Mouse (Mus musculus) midbrain, embryonic 16.5 days (tissue): ENCODE data around the gene Col6a5. TPM values are rescaled to one million over a fixed set of nuclear protein-coding genes. Genes with fewer than 3 reads are reported as not detected.

Experiments used
- ATAC-seq: fragments of 200-750 bp; cut with Nextera tagmentation; 2 replicates; pipeline ENCODE4 v1.8.0; 2017; ENCODE audit warnings: moderate TSS enrichment
- H3K27ac ChIP-seq: fragments of 300-500 bp; sonication (generic); 2 replicates; pipeline ENCODE4 v1.5.1; 2014; ENCODE audit warnings: mild to moderate bottlenecking, low read length, mixed read lengths
- H3K27me3 ChIP-seq: fragments of 300-500 bp; sonication (generic); 2 replicates; pipeline ENCODE4 v1.6.1; 2014; ENCODE audit warnings: low read depth, low read length, mixed read lengths; ENCODE audit not compliant: control insufficient read depth, insufficient read depth
- H3K36me3 ChIP-seq: fragments of 300-500 bp; sonication (generic); 2 replicates; pipeline ENCODE4 v1.6.1; 2014; ENCODE audit warnings: mild to moderate bottlenecking, low read length, moderate library complexity, mixed read lengths; ENCODE audit not compliant: control insufficient read depth, insufficient read depth
- H3K4me1 ChIP-seq: fragments of 300-500 bp; sonication (generic); 2 replicates; pipeline ENCODE4 v1.6.1; 2014; ENCODE audit warnings: mild to moderate bottlenecking, low read length, mixed read lengths; ENCODE audit not compliant: control insufficient read depth, insufficient read depth
- H3K4me2 ChIP-seq: fragments of 300-500 bp; sonication (generic); 2 replicates; pipeline ENCODE4 v1.6.1; 2014; ENCODE audit warnings: mild to moderate bottlenecking, low read length, mixed read lengths
- H3K4me3 ChIP-seq: fragments of 300-500 bp; sonication (generic); 2 replicates; pipeline ENCODE4 v1.5.1; 2014; ENCODE audit warnings: low read depth, mild to moderate bottlenecking, low read length, moderate library complexity, mixed read lengths
- H3K9ac ChIP-seq: fragments of 300-500 bp; sonication (generic); 2 replicates; pipeline ENCODE4 v1.6.1; 2014; ENCODE audit warnings: low read depth, low read length, mixed read lengths
- H3K9me3 ChIP-seq: fragments of 300-500 bp; sonication (generic); replicated peaks from 2 replicates; pipeline ENCODE4 v1.6.1; 2014; ENCODE audit warnings: mild to moderate bottlenecking, low read length, mixed read lengths; ENCODE audit not compliant: control insufficient read depth, poor library complexity, severe bottlenecking
- WGBS: fragments of 180-500 bp; shearing (Covaris S2); extraction: QIAGEN DNeasy Blood & Tissue Kit; methylation state at CpG from one replicate; pipeline ENCODE4 v1.1.7; 2014; 5-methylcytosine and 5-hydroxymethylcytosine counted together
- polyA plus RNA-seq: library from polyadenylated mRNA; unstranded; fragments of >200 nt; fragmentation: Nextera tagmentation; extraction: Ambion mirVana; gene quantifications from 2 replicates; pipeline ENCODE4 v1.2.1, GENCODE M21; 2015

The Col6a5 gene
- polyA plus RNA-seq, result 0.29 and 0.82 TPM in 2 replicates

- no peak within 1 kb of the TSS for H3K4me2 ChIP-seq
- H3K4me3 ChIP-seq, result no peak within 1 kb of the TSS
- H3K9me3 ChIP-seq, result no peaks in the 10 kb centered on the region
- no peaks in the 10 kb centered on the region for H3K4me1 ChIP-seq
- no peak for ATAC-seq
- H3K9ac ChIP-seq, result no peak within 1 kb of the TSS
- 19% methylated on average over 13 of the region's 13 CpGs for WGBS
- H3K27me3 ChIP-seq, result no peaks in the 10 kb centered on the region
- no peaks in the 10 kb centered on the region for H3K36me3 ChIP-seq
- H3K27ac ChIP-seq, result no peak within 1 kb of the TSS
These were observed at the start of gene Col6a5 for GRCm38 (mm10) chr9:105960533-105960932. Col6a5 (minus strand) TSS chr9:105960643.

GRCm38 (mm10) chr9:105997955-105998354 lies 37.5 kb upstream of the Col6a5 start:
- Histone ChIP-seq H3K9me3 (no peaks in the 10 kb centered on the region), H3K27ac (no peak overlapping the region), H3K4me2 (no peak overlapping the region), H3K4me3 (no peak overlapping the region), H3K36me3 (no peaks in the 10 kb centered on the region), H3K27me3 (no peaks in the 10 kb centered on the region), H3K9ac (no peak overlapping the region), H3K4me1 (no peaks in the 10 kb centered on the region; the same call in 1 of the 2 replicates)
- no peak for ATAC-seq
- 48% methylated on average over 11 of the region's 11 CpGs for WGBS

- Histone ChIP-seq H3K9ac (no peak overlapping the region), H3K36me3 (no peaks in the 10 kb centered on the region), H3K9me3 (no peaks in the 10 kb centered on the region), H3K27me3 (no peaks in the 10 kb centered on the region), H3K4me2 (no peak overlapping the region), H3K27ac (no peak overlapping the region), H3K4me3 (no peak overlapping the region), H3K4me1 (no peaks in the 10 kb centered on the region)
- no peak for ATAC-seq
- WGBS, result 60% methylated on average over 6 of the region's 6 CpGs
These were observed 32.0 kb upstream of the Col6a5 start for GRCm38 (mm10) chr9:105992425-105992824.

- WGBS, result 77% methylated on average over 6 of the region's 6 CpGs
- H3K9ac ChIP-seq, result no peak overlapping the region
- no peaks in the 10 kb centered on the region for H3K36me3 ChIP-seq
- H3K27ac ChIP-seq, result no peak overlapping the region
- ATAC-seq, result no peak
- H3K4me2 ChIP-seq, result no peak overlapping the region
- no peaks in the 10 kb centered on the region for H3K27me3 ChIP-seq
- peaks cover 5% of the 10 kb centered on the region; the same call in 1 of the 2 replicates for H3K4me1 ChIP-seq
- no peak overlapping the region for H3K4me3 ChIP-seq
- H3K9me3 ChIP-seq, result no peaks in the 10 kb centered on the region
These were observed 29.7 kb upstream of the Col6a5 start for GRCm38 (mm10) chr9:105990099-105990498.

GRCm38 (mm10) chr9:105989468-105989867 lies 29.0 kb upstream of the Col6a5 start:
- H3K36me3 ChIP-seq, result no peaks in the 10 kb centered on the region
- no peaks in the 10 kb centered on the region for H3K27me3 ChIP-seq
- peaks cover 8% of the 10 kb centered on the region; the same call in 1 of the 2 replicates for H3K4me1 ChIP-seq
- WGBS, result 85% methylated on average over 6 of the region's 6 CpGs
- H3K9me3 ChIP-seq, result no peaks in the 10 kb centered on the region
- no peak overlapping the region for H3K27ac ChIP-seq
- H3K4me3 ChIP-seq, result no peak overlapping the region
- no peak overlapping the region for H3K9ac ChIP-seq
- H3K4me2 ChIP-seq, result no peak overlapping the region
- ATAC-seq, result no peak

- peaks cover 8% of the 10 kb centered on the region; the same call in 1 of the 2 replicates for H3K4me1 ChIP-seq
- 60% methylated on average over 8 of the region's 8 CpGs for WGBS
- H3K9me3 ChIP-seq, result no peaks in the 10 kb centered on the region
- ATAC-seq, result no peak
- H3K9ac ChIP-seq, result no peak overlapping the region
- no peaks in the 10 kb centered on the region for H3K27me3 ChIP-seq
- no peaks in the 10 kb centered on the region for H3K36me3 ChIP-seq
- H3K27ac ChIP-seq, result no peak overlapping the region
- H3K4me2 ChIP-seq, result no peak overlapping the region
- H3K4me3 ChIP-seq, result no peak overlapping the region
These were observed 27.7 kb upstream of the Col6a5 start for GRCm38 (mm10) chr9:105988096-105988495.

- 12% methylated on average over 10 of the region's 10 CpGs for WGBS
- ATAC-seq, result 0 out of 2 replicates have a peak, but pooled peaks have one; percentile 42
- Histone ChIP-seq H3K36me3 (no peaks in the 10 kb centered on the region), H3K9ac (peak overlapping the region; percentile 33; the same call in 1 of the 2 replicates), H3K4me3 (no peak overlapping the region), H3K9me3 (no peaks in the 10 kb centered on the region), H3K27ac (peak overlapping the region; percentile 74), H3K27me3 (no peaks in the 10 kb centered on the region), H3K4me2 (peak overlapping the region; percentile 39), H3K4me1 (peaks cover 8% of the 10 kb centered on the region; the same call in 1 of the 2 replicates)
These were observed 24.6 kb upstream of the Col6a5 start for GRCm38 (mm10) chr9:105984931-105985519.

GRCm38 (mm10) chr9:105978479-105978878 lies 18.0 kb upstream of the Col6a5 start:
- no peak overlapping the region for H3K4me2 ChIP-seq
- no peak for ATAC-seq
- H3K4me1 ChIP-seq, result no peaks in the 10 kb centered on the region
- no peak overlapping the region for H3K9ac ChIP-seq
- no peak overlapping the region for H3K27ac ChIP-seq
- WGBS, result 94% methylated on average over 8 of the region's 8 CpGs
- no peak overlapping the region for H3K4me3 ChIP-seq
- no peaks in the 10 kb centered on the region for H3K9me3 ChIP-seq
- no peaks in the 10 kb centered on the region for H3K36me3 ChIP-seq
- H3K27me3 ChIP-seq, result no peaks in the 10 kb centered on the region; the same call in 1 of the 2 replicates

GRCm38 (mm10) chr9:105976871-105977270 lies 16.4 kb upstream of the Col6a5 start:
- H3K9ac ChIP-seq, result no peak overlapping the region
- no peak overlapping the region for H3K27ac ChIP-seq
- no peaks in the 10 kb centered on the region; the same call in 1 of the 2 replicates for H3K27me3 ChIP-seq
- no peaks in the 10 kb centered on the region for H3K4me1 ChIP-seq
- H3K9me3 ChIP-seq, result no peaks in the 10 kb centered on the region
- no peak overlapping the region for H3K4me3 ChIP-seq
- H3K4me2 ChIP-seq, result no peak overlapping the region; the same call in 1 of the 2 replicates
- no peaks in the 10 kb centered on the region for H3K36me3 ChIP-seq
- ATAC-seq, result no peak
- 28% methylated on average over 13 of the region's 13 CpGs for WGBS
